Mouse (Mus musculus): ENCODE data around the gene Wrap73.

GRCm38 (mm10) chr4:154205392-154205791, 63.2 kb downstream of the Wrap73 start:
- TF ChIP-seq POLR2A (IDR thresholded peaks at IDR 0.05; ENCODE audit: borderline replicate concordance, control insufficient read depth, low read depth, low read length) (no peak), CTCF (IDR thresholded peaks at IDR 0.05; ENCODE audit: control insufficient read depth, insufficient read depth, low read length) (no peak)

All from bone marrow, adult 2 months (tissue).